Mouse (Mus musculus) C2C12 (cell line): Measurements from ENCODE around the gene Retn.

Experiments used
- CTCF ChIP-seq: IDR thresholded peaks from one replicate; pipeline ENCODE4 v1.5.1; 2011; ENCODE audit not compliant: control insufficient read depth, insufficient read depth, insufficient read length
- FOSL1 ChIP-seq: IDR thresholded peaks from one replicate; pipeline ENCODE4 v1.8.0; 2011; ENCODE audit warnings: mild to moderate bottlenecking, low read length; ENCODE audit not compliant: poor library complexity, insufficient read depth, severe bottlenecking
- MAX ChIP-seq: IDR thresholded peaks from one replicate; pipeline ENCODE4 v1.6.1; 2011; ENCODE audit warnings: mild to moderate bottlenecking, control low read depth
- USF1 ChIP-seq: IDR thresholded peaks from one replicate; pipeline ENCODE4 v1.6.1; 2011; ENCODE audit warnings: low read depth, mild to moderate bottlenecking, control low read depth, moderate library complexity

DNA sequence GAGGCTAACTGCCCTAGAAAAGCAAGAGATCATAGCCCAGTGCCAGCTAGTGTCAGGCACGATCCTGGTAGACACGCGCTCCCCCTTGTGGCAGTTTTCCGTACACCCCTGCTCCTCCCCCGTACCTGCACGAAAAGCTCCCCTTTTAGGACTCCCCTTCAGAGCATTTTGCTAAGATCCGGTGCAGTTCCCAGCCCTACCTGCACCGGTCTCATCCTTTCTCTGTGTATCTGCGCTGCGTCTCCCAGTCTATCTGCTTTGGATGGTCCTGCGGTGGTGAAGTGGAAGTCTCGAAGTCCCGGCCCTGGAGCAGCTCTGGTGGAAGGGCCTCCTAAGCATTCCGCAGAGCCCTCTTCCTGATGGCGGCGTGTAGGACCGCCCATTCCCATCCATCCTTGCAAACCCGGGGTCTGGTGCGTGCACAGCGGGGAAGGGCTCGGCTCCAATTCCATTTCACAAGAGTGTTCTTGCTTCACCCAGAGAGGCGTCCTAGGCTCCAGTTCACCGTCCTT, 16.5 kb downstream of the Retn start, which contains the start of gene Fcor:
- no peak for TF ChIP-seq MAX
- peak; percentile 90 for TF ChIP-seq CTCF
- no peak for TF ChIP-seq USF1
- no peak for TF ChIP-seq FOSL1
